Mouse (Mus musculus) lung, postnatal 10 days (tissue): ENCODE results near the gene Mical3.
"Not testable (repeated sequence)": the region's sequence is repeated elsewhere in the genome, so short reads cannot be mapped to it uniquely, and the experiment has no call there.

ENCODE experiments used
- DNase-seq: peaks from one replicate; pipeline ENCODE4 v3.0.0; 2021

Gene Mical3

GRCm38 (mm10) chr6:120916972-120917881, 213.6 kb downstream of the Mical3 start:
- peak; percentile 24 for DNase-seq

- DNase-seq: peak; percentile 96
These were observed 214.5 kb downstream of the Mical3 start, which contains the start of gene Bid for GRCm38 (mm10) chr6:120916074-120916971. Gene Bid, minus strand, starts transcription at chr6:120916853.

- no peak for DNase-seq
These were observed 215.2 kb downstream of the Mical3 start for GRCm38 (mm10) chr6:120915649-120915975.

- peak; percentile 65 for DNase-seq
These were observed 215.7 kb downstream of the Mical3 start for GRCm38 (mm10) chr6:120914911-120915648.

- DNase-seq: no peak
These were observed 216.3 kb downstream of the Mical3 start for GRCm38 (mm10) chr6:120914533-120914910.

- DNase-seq: no peak
These were observed 217.0 kb downstream of the Mical3 start for GRCm38 (mm10) chr6:120913783-120914182.

- no peak for DNase-seq
These were observed 217.9 kb downstream of the Mical3 start for GRCm38 (mm10) chr6:120912931-120913330.

- peak; percentile 62 for DNase-seq
These were observed 219.4 kb downstream of the Mical3 start for GRCm38 (mm10) chr6:120911213-120912007.

- DNase-seq: no peak
These were observed 221.3 kb downstream of the Mical3 start for GRCm38 (mm10) chr6:120909501-120909900.

GRCm38 (mm10) chr6:120907876-120908597, 222.8 kb downstream of the Mical3 start:
- DNase-seq: not testable (repeated sequence)

GRCm38 (mm10) chr6:120906521-120906920, 224.3 kb downstream of the Mical3 start:
- no peak for DNase-seq

GRCm38 (mm10) chr6:120905111-120905510, 225.7 kb downstream of the Mical3 start:
- DNase-seq: no peak

GRCm38 (mm10) chr6:120903961-120904360, 226.8 kb downstream of the Mical3 start:
- DNase-seq: no peak

- DNase-seq: peak; percentile 45
These were observed 227.3 kb downstream of the Mical3 start for GRCm38 (mm10) chr6:120903450-120903912.

GRCm38 (mm10) chr6:120901776-120902645, 228.8 kb downstream of the Mical3 start:
- DNase-seq: no peak

- peak; percentile 63 for DNase-seq
These were observed 232.5 kb downstream of the Mical3 start for GRCm38 (mm10) chr6:120898188-120898833.

- DNase-seq: no peak
These were observed 236.3 kb downstream of the Mical3 start for GRCm38 (mm10) chr6:120894524-120894923.

- DNase-seq: no peak
These were observed 236.7 kb downstream of the Mical3 start for GRCm38 (mm10) chr6:120894089-120894488.

- peak; percentile 14 for DNase-seq
These were observed 244.1 kb downstream of the Mical3 start for GRCm38 (mm10) chr6:120886696-120887095.

- no peak for DNase-seq
These were observed 246.4 kb downstream of the Mical3 start for GRCm38 (mm10) chr6:120884436-120884835.
